Mouse (Mus musculus) B cell, adult 67 days (primary cell): ENCODE results near the gene Gm49336. TPM values are rescaled to one million over a fixed set of nuclear protein-coding genes. Genes with fewer than 3 reads are reported as not detected.

Experiments used
- total RNA-seq, 2 experiments: library from RNA; stranded (reverse); gene quantifications; 4 replicates each; pipeline ENCODE4 v1.2.4; 2023

Gm49336 gene
- 10 to 100 TPM; 69.3 to 72.1 TPM for total RNA-seq

GRCm38 (mm10) chr14:60251281-60252003 is at the start of gene Gm49336, which contains the start of gene Nupl1:
TSS of gene Gm49336 (minus strand) at chr14:60251507.
TSS of gene Nupl1 (minus strand) at chr14:60251431.

GRCm38 (mm10) chr14:60264990-60265876 is 13.9 kb upstream of the Gm49336 start, which contains the start of gene Mtmr6:
TSS of gene Mtmr6 (plus strand) at chr14:60265228.

GRCm38 (mm10) chr14:60196884-60197283 is 54.4 kb downstream of the Gm49336 start, which contains the start of gene Atp8a2:
TSS of gene Atp8a2 (minus strand) at chr14:60197179.

Other genes with a start within 250 kb of the Gm49336 start
- not detected for gene Atp8a2, start 54.3 kb downstream of the Gm49336 start, total RNA-seq
- gene Nupl1, start 76 bp downstream of the Gm49336 start, total RNA-seq = not detected
- 10 to 100 TPM; 34.4 to 46.3 TPM for gene Mtmr6, start 13.7 kb upstream of the Gm49336 start, total RNA-seq
- gene Amer2, start 121.8 kb upstream of the Gm49336 start, total RNA-seq = not detected